Mouse (Mus musculus) intestine, embryonic 16.5 days (tissue): Measurements from ENCODE around the gene Otor. TPM values are rescaled to one million over a fixed set of nuclear protein-coding genes. Genes with fewer than 3 reads are reported as not detected.

Experiments used
- ATAC-seq: fragments of 200-750 bp; cut with Nextera tagmentation; 2 replicates; pipeline ENCODE4 v1.8.0; 2017; ENCODE audit warnings: moderate TSS enrichment, moderate library complexity
- H3K27ac ChIP-seq: fragments of 300-500 bp; sonication (generic); 2 replicates; pipeline ENCODE4 v1.5.1; 2014; ENCODE audit warnings: mild to moderate bottlenecking, low read length
- H3K27me3 ChIP-seq: fragments of 300-500 bp; sonication (generic); replicated peaks from 2 replicates; pipeline ENCODE4 v1.6.1; 2014; ENCODE audit warnings: low read length, control low read depth, mixed read lengths; ENCODE audit not compliant: control insufficient read depth, insufficient read depth
- H3K36me3 ChIP-seq: fragments of 300-500 bp; sonication (generic); 2 replicates; pipeline ENCODE4 v1.6.1; 2014; ENCODE audit warnings: low read length, control low read depth; ENCODE audit not compliant: control insufficient read depth, insufficient read depth
- H3K4me1 ChIP-seq: fragments of 300-500 bp; sonication (generic); 2 replicates; pipeline ENCODE4 v1.6.1; 2014; ENCODE audit warnings: low read length, control low read depth, mixed read lengths; ENCODE audit not compliant: control insufficient read depth, insufficient read depth
- H3K4me2 ChIP-seq: fragments of 300-500 bp; sonication (generic); 2 replicates; pipeline ENCODE4 v1.6.1; 2014; ENCODE audit warnings: low read depth, low read length, control low read depth
- H3K4me3 ChIP-seq: fragments of 300-500 bp; sonication (generic); 2 replicates; pipeline ENCODE4 v1.5.1; 2014; ENCODE audit warnings: mild to moderate bottlenecking, low read length
- H3K9ac ChIP-seq: fragments of 300-500 bp; sonication (generic); 2 replicates; pipeline ENCODE4 v1.6.1; 2014; ENCODE audit warnings: low read depth, low read length
- H3K9me3 ChIP-seq: fragments of 300-500 bp; sonication (generic); 2 replicates; pipeline ENCODE4 v1.6.1; 2016; ENCODE audit warnings: low read length, control low read depth; ENCODE audit not compliant: control insufficient read depth
- WGBS: fragments of 180-500 bp; shearing (Covaris S2); extraction: QIAGEN DNeasy Blood & Tissue Kit; methylation state at CpG from one replicate; pipeline ENCODE4 v1.1.7; 2014; 5-methylcytosine and 5-hydroxymethylcytosine counted together
- polyA plus RNA-seq: library from polyadenylated mRNA; unstranded; fragments of >200 nt; fragmentation: Nextera tagmentation; extraction: Ambion mirVana; gene quantifications from 2 replicates; pipeline ENCODE4 v1.2.1, GENCODE M21; 2015

Otor gene
- 0.24 and 0.46 TPM in 2 replicates for polyA plus RNA-seq

DNA sequence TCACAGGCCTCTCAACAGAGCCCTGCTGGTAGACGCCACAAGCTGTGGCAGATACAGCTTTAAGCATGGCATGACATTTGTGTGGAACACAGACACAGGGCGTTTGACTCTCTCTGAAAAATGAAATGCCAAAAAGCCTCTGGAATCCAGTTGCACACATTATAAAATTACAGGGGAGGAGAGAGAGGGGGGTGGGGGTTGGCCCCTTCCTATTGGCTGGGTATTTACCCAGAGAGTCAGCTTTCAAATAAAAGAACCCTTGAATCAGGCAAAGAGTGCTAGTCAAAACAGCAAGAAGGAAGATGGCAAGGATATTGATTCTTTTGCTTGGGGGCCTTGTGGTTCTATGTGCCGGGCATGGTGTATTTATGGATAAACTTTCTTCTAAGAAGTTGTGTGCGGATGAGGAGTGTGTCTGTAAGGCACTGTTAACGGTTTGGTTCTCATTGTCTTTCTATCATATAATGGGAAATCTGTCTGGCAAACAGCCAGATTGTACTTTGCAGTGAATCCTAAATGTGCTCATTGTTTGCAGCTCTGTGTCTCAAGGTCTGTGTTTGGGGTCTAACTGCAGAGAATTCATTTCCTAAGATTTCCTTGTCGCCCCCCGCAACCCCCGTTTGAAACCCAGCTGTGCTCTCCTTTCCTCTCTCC, at the start of gene Otor:
Gene Otor, plus strand, starts transcription at position 276 of the 654 bp plus-strand sequence.
- Histone ChIP-seq H3K36me3 (no peaks in the 10 kb centered on the region), H3K9ac (no peak within 1 kb of the TSS), H3K4me1 (no peaks in the 10 kb centered on the region), H3K9me3 (no peaks in the 10 kb centered on the region), H3K4me2 (no peak within 1 kb of the TSS), H3K27ac (no peak within 1 kb of the TSS), H3K4me3 (no peak within 1 kb of the TSS), H3K27me3 (no peaks in the 10 kb centered on the region)
- ATAC-seq, result no peak
- 64% methylated on average over 8 of the region's 8 CpGs for WGBS

DNA sequence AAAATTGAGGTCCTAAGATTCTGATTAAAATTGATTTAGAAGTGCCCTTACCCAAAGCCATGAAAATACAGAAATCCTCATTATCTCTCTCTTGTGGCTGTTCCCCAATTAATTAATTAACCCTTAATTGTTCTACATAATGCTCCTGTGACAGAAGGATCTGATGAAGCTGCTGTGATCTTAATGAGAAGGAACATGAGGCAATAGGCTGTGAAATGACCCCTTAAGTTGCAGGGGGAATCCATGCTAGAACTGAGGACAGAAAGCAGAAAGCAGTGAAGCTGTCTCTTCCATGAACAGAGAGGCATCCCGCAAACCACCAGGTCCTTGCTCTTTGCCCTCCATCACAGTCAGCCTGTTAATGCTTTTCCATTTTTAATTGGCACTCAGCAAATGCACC, 47.0 kb upstream of the Otor start:
- ATAC-seq, result no peak
- Histone ChIP-seq H3K27me3 (no peaks in the 10 kb centered on the region), H3K36me3 (no peaks in the 10 kb centered on the region), H3K4me2 (no peak overlapping the region), H3K9ac (no peak overlapping the region), H3K4me1 (no peaks in the 10 kb centered on the region; the same call in 1 of the 2 replicates), H3K27ac (no peak overlapping the region), H3K9me3 (no peaks in the 10 kb centered on the region), H3K4me3 (no peak overlapping the region)
- 85% methylated on average over 1 of the region's 1 CpGs for WGBS

DNA sequence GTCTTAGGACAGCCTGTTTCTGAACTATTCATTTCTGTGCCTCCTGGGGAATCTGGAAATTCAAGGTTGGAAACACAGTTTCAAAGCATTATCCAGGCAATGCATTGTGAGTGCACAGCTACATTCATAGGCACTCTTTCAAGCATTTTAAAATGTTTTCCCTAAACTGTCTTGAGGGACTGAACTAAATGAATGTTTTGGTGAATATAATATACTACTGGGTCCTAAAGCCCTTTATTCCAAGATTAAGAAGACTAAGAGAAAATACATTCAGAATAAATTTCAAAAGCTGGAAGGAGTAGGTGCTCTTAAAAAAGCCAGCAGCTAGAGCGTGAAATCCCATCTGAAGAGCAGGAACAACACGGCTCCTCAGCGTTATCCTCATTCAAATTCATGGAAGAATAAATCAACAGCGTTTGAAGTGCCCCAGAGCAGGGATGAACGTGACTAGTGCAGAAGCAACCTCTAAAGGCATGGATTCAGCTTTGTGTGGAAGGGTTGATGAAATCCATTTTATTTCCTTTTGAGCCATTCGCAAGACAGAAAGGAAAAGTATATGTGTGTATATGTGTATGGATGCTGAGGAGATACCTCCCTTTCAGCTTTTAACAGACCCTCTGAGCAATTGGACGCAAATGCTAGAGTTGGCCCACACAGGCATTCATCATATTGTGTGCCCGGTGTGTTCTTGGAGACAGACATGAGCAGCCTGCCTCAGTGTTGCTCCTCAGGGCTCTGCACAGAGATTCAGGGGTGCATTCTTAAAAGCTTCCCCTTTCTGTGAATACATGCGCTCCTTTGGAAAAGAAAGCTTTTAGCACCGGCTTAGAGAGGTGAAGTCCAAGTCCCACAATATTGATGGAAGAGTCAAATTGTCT, 45.7 kb upstream of the Otor start:
- H3K9ac ChIP-seq, result no peak overlapping the region
- 66% methylated on average over 10 of the region's 10 CpGs for WGBS
- no peaks in the 10 kb centered on the region for H3K36me3 ChIP-seq
- H3K4me1 ChIP-seq, result no peaks in the 10 kb centered on the region; the same call in 1 of the 2 replicates
- H3K4me2 ChIP-seq, result no peak overlapping the region
- no peak overlapping the region for H3K4me3 ChIP-seq
- H3K27me3 ChIP-seq, result no peaks in the 10 kb centered on the region
- no peak overlapping the region for H3K27ac ChIP-seq
- ATAC-seq, result no peak
- no peaks in the 10 kb centered on the region for H3K9me3 ChIP-seq

DNA sequence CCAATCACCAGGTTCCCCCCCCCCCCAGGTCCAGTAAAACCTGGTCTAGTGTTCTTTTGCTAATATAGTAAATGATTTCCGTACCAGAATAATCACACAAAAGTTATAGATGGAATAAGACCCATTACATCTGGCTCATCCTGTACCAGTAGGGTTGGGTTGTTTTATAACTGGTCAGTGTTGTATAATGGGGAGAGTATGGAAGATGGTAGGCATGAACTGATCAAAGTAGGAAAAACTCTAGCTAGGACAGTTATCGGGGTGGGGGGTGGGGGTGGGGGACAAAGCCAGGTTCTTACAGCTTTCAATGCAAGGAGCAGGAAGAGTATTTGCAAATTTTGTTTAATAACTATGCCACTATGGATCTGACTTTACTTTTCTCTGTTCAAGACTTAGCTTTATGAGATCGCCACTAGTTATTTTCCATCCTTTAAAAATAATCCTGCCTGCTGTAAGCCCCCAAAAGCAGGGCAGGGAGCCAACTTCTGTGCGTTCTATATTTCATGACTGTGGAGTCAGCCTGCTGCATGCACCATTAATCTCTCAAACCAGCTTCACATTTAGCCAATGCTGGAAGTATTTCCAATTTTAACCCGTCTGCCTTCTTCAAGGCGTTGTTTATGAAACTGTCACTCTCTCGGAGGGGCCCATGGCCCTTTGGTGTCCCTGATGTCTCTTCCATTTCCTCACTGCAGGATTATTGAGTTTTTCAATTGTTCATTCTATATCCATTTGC, 43.8 kb upstream of the Otor start:
- ATAC-seq, result 0 out of 2 replicates have a peak, but pooled peaks have one; percentile 28
- Histone ChIP-seq H3K27me3 (no peaks in the 10 kb centered on the region), H3K9ac (no peak overlapping the region), H3K4me2 (0 out of 2 replicates have a peak overlapping the region, but pooled peaks have one; percentile 1), H3K4me1 (no peaks in the 10 kb centered on the region; the same call in 1 of the 2 replicates), H3K4me3 (no peak overlapping the region), H3K36me3 (no peaks in the 10 kb centered on the region), H3K9me3 (no peaks in the 10 kb centered on the region), H3K27ac (no peak overlapping the region)
- 55% methylated on average over 7 of the region's 7 CpGs for WGBS

DNA sequence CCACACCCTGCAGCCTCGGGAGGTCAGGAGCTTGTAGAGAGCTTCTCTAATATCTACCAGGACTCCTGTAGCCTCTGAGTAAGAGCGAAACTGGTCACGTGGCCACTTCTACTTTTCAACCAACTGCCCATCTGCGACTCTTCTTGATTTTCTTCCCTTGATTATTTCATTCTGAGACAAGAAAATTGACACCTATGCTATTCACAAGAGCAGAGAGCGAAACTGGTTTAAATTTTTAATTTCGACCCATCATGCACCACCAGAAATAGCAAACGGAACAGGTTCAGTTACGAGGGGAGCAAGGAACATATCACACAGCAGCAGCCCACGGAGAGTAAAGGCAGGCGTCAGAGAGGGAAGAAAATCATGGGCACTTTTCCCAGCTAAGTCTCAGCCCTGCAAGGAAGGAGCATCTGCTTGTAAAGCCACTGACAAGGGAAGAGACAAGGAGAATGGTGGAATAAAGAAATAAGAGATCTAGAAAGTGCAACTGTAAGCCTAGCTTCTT, 43.1 kb upstream of the Otor start:
- H3K9me3 ChIP-seq, result no peaks in the 10 kb centered on the region
- H3K4me1 ChIP-seq, result no peaks in the 10 kb centered on the region; the same call in 1 of the 2 replicates
- no peak overlapping the region for H3K9ac ChIP-seq
- ATAC-seq, result no peak; the same call in 1 of the 2 replicates
- no peaks in the 10 kb centered on the region for H3K36me3 ChIP-seq
- no peaks in the 10 kb centered on the region for H3K27me3 ChIP-seq
- no peak overlapping the region for H3K4me3 ChIP-seq
- 64% methylated on average over 10 of the region's 10 CpGs for WGBS
- 0 out of 2 replicates have a peak overlapping the region, but pooled peaks have one; percentile 1 for H3K4me2 ChIP-seq
- H3K27ac ChIP-seq, result no peak overlapping the region

DNA sequence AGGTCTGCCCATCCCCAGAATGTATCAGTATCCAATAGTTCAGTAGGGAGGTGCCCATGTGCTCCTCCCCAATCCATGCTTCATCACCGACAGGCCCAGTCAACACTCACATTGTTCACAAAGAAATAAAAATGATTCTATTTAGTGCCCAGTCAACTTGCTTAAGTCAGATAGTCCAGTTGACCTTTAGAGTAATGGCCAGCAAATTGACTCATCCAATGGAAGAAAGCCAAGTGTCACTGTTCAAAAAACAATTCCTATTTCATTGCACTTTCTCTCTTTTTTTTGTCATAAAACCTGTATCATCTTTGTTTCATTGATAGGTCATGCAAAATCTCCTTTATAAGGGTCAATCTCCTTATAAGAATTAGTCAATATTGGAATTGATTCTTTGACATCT, 36.7 kb upstream of the Otor start:
- WGBS, result 73% methylated on average over 1 of the region's 1 CpGs
- Histone ChIP-seq H3K9ac (no peak overlapping the region), H3K4me2 (no peak overlapping the region), H3K4me1 (no peaks in the 10 kb centered on the region), H3K9me3 (no peaks in the 10 kb centered on the region), H3K4me3 (no peak overlapping the region), H3K36me3 (no peaks in the 10 kb centered on the region), H3K27ac (no peak overlapping the region), H3K27me3 (no peaks in the 10 kb centered on the region)
- no peak for ATAC-seq

DNA sequence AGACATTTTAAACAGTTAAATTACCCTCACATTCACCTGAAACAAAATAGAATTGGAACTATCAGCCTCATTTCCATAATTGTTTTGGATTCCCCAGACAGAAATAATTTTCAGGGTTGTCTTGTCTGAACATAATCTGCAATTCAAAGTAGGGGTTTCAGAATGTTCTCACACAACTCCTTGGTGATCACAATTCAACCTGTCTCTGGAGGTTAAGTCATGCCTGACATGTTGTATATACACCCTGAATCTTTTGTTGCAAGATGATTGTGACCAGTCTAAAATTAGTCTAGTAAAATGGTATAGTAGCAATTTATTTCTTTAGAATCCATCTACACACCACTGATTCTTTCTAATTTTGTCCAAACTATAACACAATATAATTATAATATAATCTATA, 23.0 kb upstream of the Otor start:
- no peak overlapping the region for H3K4me3 ChIP-seq
- H3K9ac ChIP-seq, result no peak overlapping the region
- no peaks in the 10 kb centered on the region for H3K4me1 ChIP-seq
- ATAC-seq, result no peak
- no peaks in the 10 kb centered on the region for H3K9me3 ChIP-seq
- no peak overlapping the region for H3K4me2 ChIP-seq
- H3K27ac ChIP-seq, result no peak overlapping the region
- H3K36me3 ChIP-seq, result no peaks in the 10 kb centered on the region
- H3K27me3 ChIP-seq, result no peaks in the 10 kb centered on the region

DNA sequence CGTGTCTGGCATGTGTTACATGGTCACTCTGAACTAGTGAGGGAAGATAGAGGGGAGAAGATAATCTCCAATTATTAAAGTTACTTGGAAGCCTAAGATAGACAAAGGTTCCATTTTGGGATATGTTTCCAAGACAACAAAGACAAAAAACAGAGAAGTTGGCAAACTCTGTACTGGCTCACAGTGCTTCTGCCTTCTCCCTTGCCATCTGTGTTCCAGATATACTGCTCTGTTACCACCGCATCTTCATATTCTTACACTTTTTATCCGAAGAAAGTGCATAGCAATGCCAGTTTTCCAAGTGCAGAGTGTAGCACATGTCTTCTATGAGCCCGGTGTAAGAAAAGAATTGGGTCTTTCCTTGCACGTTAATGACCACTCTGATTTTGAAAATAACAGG, 21.5 kb upstream of the Otor start:
- no peaks in the 10 kb centered on the region for H3K36me3 ChIP-seq
- H3K9me3 ChIP-seq, result no peaks in the 10 kb centered on the region
- no peak overlapping the region for H3K27ac ChIP-seq
- H3K4me2 ChIP-seq, result no peak overlapping the region
- 77% methylated on average over 5 of the region's 5 CpGs for WGBS
- H3K4me3 ChIP-seq, result no peak overlapping the region
- no peak overlapping the region for H3K9ac ChIP-seq
- no peaks in the 10 kb centered on the region for H3K4me1 ChIP-seq
- ATAC-seq, result no peak
- no peaks in the 10 kb centered on the region for H3K27me3 ChIP-seq

DNA sequence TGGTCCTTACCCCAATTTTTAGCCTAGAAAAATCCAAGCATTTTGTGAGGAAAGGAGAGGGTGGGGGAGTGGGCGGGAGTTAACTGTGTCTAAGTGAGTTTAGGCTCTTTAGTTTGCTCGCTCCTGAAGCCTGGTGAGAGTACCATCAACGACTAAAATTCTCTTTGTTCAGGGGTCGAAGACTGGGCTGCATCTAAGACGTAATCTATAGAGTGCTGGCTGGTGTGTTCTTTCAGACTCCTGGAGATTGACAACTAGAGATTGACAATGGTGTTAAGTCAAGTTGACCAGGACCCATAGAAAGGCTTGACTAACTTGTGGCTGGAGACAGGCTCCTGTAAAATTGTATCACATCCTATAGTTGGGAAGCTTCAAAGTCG, 15.9 kb upstream of the Otor start:
- Histone ChIP-seq H3K4me2 (peak overlapping the region; percentile 70), H3K9ac (peak overlapping the region; percentile 56; the same call in 1 of the 2 replicates), H3K36me3 (no peaks in the 10 kb centered on the region), H3K27ac (no peak overlapping the region), H3K9me3 (no peaks in the 10 kb centered on the region), H3K4me1 (0 out of 2 replicates have a peak, but pooled peaks cover 2% of the 10 kb centered on the region), H3K4me3 (peak overlapping the region; percentile 86), H3K27me3 (no peaks in the 10 kb centered on the region)
- ATAC-seq, result peak; percentile 41
- 49% methylated on average over 6 of the region's 6 CpGs for WGBS
